Mouse (Mus musculus) stomach, embryonic 14.5 days (tissue): ENCODE data around the gene Gdf11. TPM values are rescaled to one million over a fixed set of nuclear protein-coding genes. Genes with fewer than 3 reads are reported as not detected.
A peak's percentile ranks its signal among the peaks of the same experiment; 100 is the strongest.

Experiments used
- ATAC-seq: fragments of 200-750 bp; cut with Nextera tagmentation; 2 replicates; pipeline ENCODE4 v1.8.0; 2017; ENCODE audit warnings: low read depth, moderate TSS enrichment; ENCODE audit not compliant: insufficient number of reproducible peaks, insufficient read depth, low FRiP score
- H3K27ac ChIP-seq: fragments of 300-500 bp; sonication (generic); 2 replicates; pipeline ENCODE4 v1.5.1; 2014; ENCODE audit warnings: mild to moderate bottlenecking, low read length, moderate library complexity, mixed read lengths
- H3K27me3 ChIP-seq: fragments of 300-500 bp; sonication (generic); 2 replicates; pipeline ENCODE4 v1.6.1; 2014; ENCODE audit warnings: low read length, control low read depth, mixed read lengths; ENCODE audit not compliant: control insufficient read depth, insufficient read depth
- H3K36me3 ChIP-seq: fragments of 300-500 bp; sonication (generic); 2 replicates; pipeline ENCODE4 v1.6.1; 2014; ENCODE audit warnings: mild to moderate bottlenecking, control low read depth, low read length, moderate library complexity, mixed read lengths; ENCODE audit not compliant: control insufficient read depth, insufficient read depth
- H3K4me1 ChIP-seq: fragments of 300-500 bp; sonication (generic); 2 replicates; pipeline ENCODE4 v1.6.1; 2014; ENCODE audit warnings: low read length, control low read depth, mixed read lengths; ENCODE audit not compliant: control insufficient read depth, insufficient read depth
- H3K4me2 ChIP-seq: fragments of 300-500 bp; sonication (generic); replicated peaks from 2 replicates; pipeline ENCODE4 v1.6.1; 2014; ENCODE audit warnings: low read depth, low read length, control low read depth
- H3K4me3 ChIP-seq: fragments of 300-500 bp; sonication (generic); 2 replicates; pipeline ENCODE4 v1.5.1; 2014; ENCODE audit warnings: low read depth, low read length, control low read depth
- H3K9ac ChIP-seq: fragments of 300-500 bp; sonication (generic); replicated peaks from 2 replicates; pipeline ENCODE4 v1.6.1; 2014; ENCODE audit warnings: low read depth, mild to moderate bottlenecking, control low read depth, low read length, moderate library complexity, mixed read lengths
- H3K9me3 ChIP-seq: fragments of 300-500 bp; sonication (generic); 2 replicates; pipeline ENCODE4 v1.6.1; 2016; ENCODE audit warnings: low read depth, low read length, control low read depth; ENCODE audit not compliant: control insufficient read depth
- WGBS: fragments of 180-500 bp; shearing (Covaris S2); extraction: QIAGEN DNeasy Blood & Tissue Kit; methylation state at CpG from one replicate; pipeline ENCODE4 v1.1.7; 2014; 5-methylcytosine and 5-hydroxymethylcytosine counted together
- polyA plus RNA-seq: library from polyadenylated mRNA; unstranded; fragments of >200 nt; fragmentation: Nextera tagmentation; extraction: Ambion mirVana; gene quantifications from 2 replicates; pipeline ENCODE4 v1.2.1, GENCODE M21; 2014

The Gdf11 gene
- polyA plus RNA-seq, 1 experiment from 2014 or later = 4.6 TPM

DNA sequence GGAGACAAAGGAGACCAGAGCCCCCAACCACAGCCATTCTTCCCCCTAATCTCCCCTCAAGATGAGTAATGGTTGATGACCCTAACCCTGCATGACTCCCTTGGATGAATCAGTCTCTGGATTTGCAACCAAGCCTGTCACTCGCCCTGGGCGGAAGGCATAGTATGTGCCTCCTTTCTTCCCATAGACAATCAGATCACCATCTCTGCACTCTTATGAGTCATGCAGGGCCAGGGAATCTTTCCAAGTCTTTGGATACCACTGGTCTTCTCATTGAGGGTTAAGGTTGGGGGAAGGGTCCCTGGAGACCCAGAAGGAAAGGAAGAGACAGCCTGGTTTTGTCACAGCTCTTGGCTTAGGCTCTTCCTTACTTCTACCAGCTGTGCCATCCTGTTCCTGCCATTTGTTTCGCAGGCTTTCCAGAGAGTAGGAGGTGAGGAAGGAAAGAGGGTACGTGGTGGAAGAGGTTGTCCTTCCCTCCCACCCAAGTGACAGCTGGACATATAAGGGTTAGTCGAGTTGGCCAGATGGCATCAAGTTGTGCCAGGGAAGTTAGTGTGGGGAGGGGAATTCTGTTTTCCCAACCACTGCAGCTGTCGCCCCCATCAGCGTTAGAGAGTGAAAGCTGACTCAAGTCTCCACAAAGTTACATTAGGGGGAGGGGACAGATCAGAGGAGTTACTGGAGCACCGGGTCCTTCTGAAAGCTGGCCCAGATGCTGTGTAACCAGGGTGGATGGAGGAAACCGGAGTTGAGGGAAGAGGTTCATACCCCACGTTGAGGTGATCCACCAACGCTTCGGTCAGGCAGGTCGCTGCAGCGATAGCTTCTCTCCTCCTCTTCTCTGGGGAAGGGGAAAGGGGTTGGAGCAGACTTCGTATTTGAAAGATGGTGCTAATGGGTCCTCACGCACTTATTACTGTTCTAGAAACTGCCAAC, 30.6 kb upstream of the Gdf11 start:
- ATAC-seq = no peak
- Histone ChIP-seq H3K9ac (no peak overlapping the region), H3K27ac (no peak overlapping the region), H3K36me3 (peaks cover 6% of the 10 kb centered on the region), H3K4me3 (peak overlapping the region; percentile 72), H3K27me3 (no peaks in the 10 kb centered on the region), H3K9me3 (no peaks in the 10 kb centered on the region), H3K4me2 (peak overlapping the region; percentile 67), H3K4me1 (peaks cover 32% of the 10 kb centered on the region)
- 68% methylated on average over 16 of the region's 16 CpGs for WGBS

DNA sequence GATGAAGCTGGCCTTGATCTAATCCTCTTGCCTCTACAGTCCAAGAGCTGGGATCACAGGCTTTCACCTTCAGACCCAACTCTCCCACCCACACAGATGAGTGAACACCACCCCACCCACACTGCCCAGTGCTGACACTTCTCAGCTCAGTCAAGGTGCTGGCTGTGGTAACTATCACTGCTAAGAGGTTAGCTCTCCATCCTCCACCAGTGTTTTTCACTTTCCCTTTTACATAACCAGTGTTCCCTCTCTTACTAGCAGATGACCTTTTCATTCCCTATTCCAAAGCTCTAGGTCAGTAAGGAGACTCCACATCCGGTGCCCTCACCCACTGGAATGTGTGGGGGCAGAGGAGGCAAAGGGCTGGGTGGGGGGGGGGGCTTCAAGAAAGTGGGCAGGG, 29.7 kb upstream of the Gdf11 start:
- no peaks in the 10 kb centered on the region for H3K9me3 ChIP-seq
- ATAC-seq = no peak
- 56% methylated on average over 1 of the region's 1 CpGs for WGBS
- H3K27me3 ChIP-seq = no peaks in the 10 kb centered on the region
- no peak overlapping the region for H3K9ac ChIP-seq
- H3K4me3 ChIP-seq = no peak overlapping the region
- H3K27ac ChIP-seq = peak overlapping the region; percentile 33; the same call in 1 of the 2 replicates
- H3K4me2 ChIP-seq = peak overlapping the region; percentile 67; the same call in 1 of the 2 replicates
- H3K4me1 ChIP-seq = peaks cover 32% of the 10 kb centered on the region
- H3K36me3 ChIP-seq = peaks cover 13% of the 10 kb centered on the region

DNA sequence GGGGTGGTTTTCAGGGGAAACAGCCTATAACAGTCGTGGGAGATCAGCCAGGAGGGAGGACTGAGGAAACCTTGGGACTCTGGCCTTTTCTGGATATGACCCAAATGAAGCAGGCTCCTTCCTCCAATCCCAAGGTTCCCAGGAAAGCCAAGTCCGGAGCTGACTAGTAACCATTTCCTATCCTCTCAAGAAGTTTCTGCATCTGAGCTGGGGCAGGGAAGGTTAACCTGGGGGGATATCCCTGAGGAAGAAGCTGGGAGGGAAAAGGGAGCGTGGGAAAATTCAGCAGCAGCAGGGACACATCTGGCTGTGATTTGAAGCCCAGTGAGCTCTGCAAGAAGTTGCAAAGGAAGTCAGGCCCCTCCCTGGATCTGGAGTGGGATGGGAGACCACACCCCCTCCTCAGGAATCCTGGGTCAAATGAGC, 29.2 kb upstream of the Gdf11 start:
- 0 out of 2 replicates have a peak overlapping the region, but pooled peaks have one; percentile 67 for H3K4me2 ChIP-seq
- H3K4me3 ChIP-seq = no peak overlapping the region
- no peaks in the 10 kb centered on the region for H3K9me3 ChIP-seq
- peak overlapping the region; percentile 39; the same call in 1 of the 2 replicates for H3K27ac ChIP-seq
- H3K9ac ChIP-seq = no peak overlapping the region
- 62% methylated on average over 3 of the region's 3 CpGs for WGBS
- peaks cover 32% of the 10 kb centered on the region for H3K4me1 ChIP-seq
- H3K27me3 ChIP-seq = no peaks in the 10 kb centered on the region
- ATAC-seq = no peak
- H3K36me3 ChIP-seq = peaks cover 13% of the 10 kb centered on the region

DNA sequence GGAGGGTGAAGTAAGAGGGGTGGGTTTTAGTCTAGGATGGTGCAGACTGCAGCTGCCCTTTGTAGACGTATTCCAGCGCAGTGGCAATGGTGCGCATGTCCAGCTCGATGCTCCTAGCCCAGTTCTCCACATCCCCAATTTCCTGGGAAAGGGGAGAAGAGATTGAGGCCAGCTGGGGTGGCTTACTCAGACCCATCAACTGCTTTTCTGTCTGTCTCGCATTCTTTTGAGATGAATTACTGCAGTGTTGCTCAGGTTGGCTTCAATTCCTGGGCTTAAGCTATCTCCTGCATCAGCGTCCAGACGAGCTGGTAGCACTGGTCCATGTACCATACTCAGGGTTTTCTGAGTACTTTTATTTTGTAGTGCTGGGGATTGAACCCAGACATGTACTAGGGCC, 28.4 kb upstream of the Gdf11 start:
- WGBS = 78% methylated on average over 7 of the region's 7 CpGs

GRCm38 (mm10) chr10:128919203-128919631, 27.7 kb upstream of the Gdf11 start:
- Histone ChIP-seq H3K27ac (peak overlapping the region; percentile 66; the same call in 1 of the 2 replicates), H3K4me2 (no peak overlapping the region), H3K4me3 (no peak overlapping the region), H3K9me3 (no peaks in the 10 kb centered on the region), H3K36me3 (peaks cover 17% of the 10 kb centered on the region), H3K4me1 (peaks cover 32% of the 10 kb centered on the region), H3K9ac (no peak overlapping the region), H3K27me3 (no peaks in the 10 kb centered on the region)
- ATAC-seq = no peak
- 20% methylated on average over 6 of the region's 6 CpGs for WGBS

More for the DNA sequence above, 28.4 kb upstream of the Gdf11 start:
- Histone ChIP-seq H3K27ac (peak overlapping the region; percentile 66; the same call in 1 of the 2 replicates), H3K9me3 (no peaks in the 10 kb centered on the region), H3K4me2 (no peak overlapping the region), H3K4me3 (no peak overlapping the region), H3K9ac (no peak overlapping the region), H3K27me3 (no peaks in the 10 kb centered on the region), H3K4me1 (peaks cover 32% of the 10 kb centered on the region), H3K36me3 (peaks cover 15% of the 10 kb centered on the region)
- no peak for ATAC-seq

GRCm38 (mm10) chr10:128918246-128918645, 26.7 kb upstream of the Gdf11 start:
- ATAC-seq = no peak
- H3K9ac ChIP-seq = no peak overlapping the region
- WGBS = 75% methylated on average over 7 of the region's 7 CpGs
- H3K4me3 ChIP-seq = no peak overlapping the region
- H3K4me1 ChIP-seq = peaks cover 32% of the 10 kb centered on the region
- H3K27me3 ChIP-seq = no peaks in the 10 kb centered on the region
- H3K27ac ChIP-seq = 0 out of 2 replicates have a peak overlapping the region, but pooled peaks have one; percentile 12
- H3K9me3 ChIP-seq = no peaks in the 10 kb centered on the region
- H3K36me3 ChIP-seq = peaks cover 25% of the 10 kb centered on the region
- H3K4me2 ChIP-seq = no peak overlapping the region

- H3K4me3 ChIP-seq = no peak overlapping the region
- no peaks in the 10 kb centered on the region for H3K9me3 ChIP-seq
- H3K27ac ChIP-seq = no peak overlapping the region
- H3K36me3 ChIP-seq = peaks cover 31% of the 10 kb centered on the region
- no peak overlapping the region for H3K4me2 ChIP-seq
- no peak for ATAC-seq
- WGBS = 88% methylated on average over 6 of the region's 6 CpGs
- H3K9ac ChIP-seq = no peak overlapping the region
- peaks cover 31% of the 10 kb centered on the region for H3K4me1 ChIP-seq
- no peaks in the 10 kb centered on the region for H3K27me3 ChIP-seq
Measured at GRCm38 (mm10) chr10:128917400-128917799, 25.9 kb upstream of the Gdf11 start.

DNA sequence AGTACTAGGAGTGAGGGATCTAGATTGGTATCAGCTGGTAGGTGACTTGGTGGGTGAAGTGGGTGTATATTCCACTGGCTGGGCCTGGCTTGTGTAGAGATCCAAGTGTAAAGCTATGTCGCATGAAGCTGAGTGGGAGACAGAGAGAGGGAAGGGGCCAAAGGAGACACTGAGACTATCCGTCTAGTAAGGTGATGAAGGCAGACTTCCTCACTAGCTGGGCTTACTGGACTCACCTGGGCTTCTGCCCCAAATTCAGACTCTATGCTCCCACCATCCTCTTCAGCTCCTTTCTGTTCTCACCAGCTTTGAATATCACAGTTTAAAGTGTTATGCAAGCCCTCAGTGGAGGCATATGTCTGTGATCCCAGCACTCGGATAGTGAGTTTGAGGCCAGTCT, 25.1 kb upstream of the Gdf11 start:
- H3K36me3 ChIP-seq = peaks cover 35% of the 10 kb centered on the region
- 91% methylated on average over 3 of the region's 3 CpGs for whole genome bisulfite sequencing
- no peak overlapping the region for H3K27ac ChIP-seq
- H3K4me2 ChIP-seq = no peak overlapping the region
- H3K9ac ChIP-seq = no peak overlapping the region
- ATAC-seq = no peak
- no peaks in the 10 kb centered on the region for H3K9me3 ChIP-seq
- no peak overlapping the region for H3K4me3 ChIP-seq
- no peaks in the 10 kb centered on the region for H3K27me3 ChIP-seq
- H3K4me1 ChIP-seq = peaks cover 23% of the 10 kb centered on the region; the same call in 1 of the 2 replicates
